Mouse (Mus musculus): ENCODE data around the gene Psma3.

GRCm38 (mm10) chr12:71014845-71015362 is 40.5 kb downstream of the Psma3 start:
- TF ChIP-seq CTCF (conservative IDR thresholded peaks at IDR 0.05; ENCODE audit: insufficient read depth, insufficient read length, low read depth, low read length) (no peak), POLR2A (IDR thresholded peaks at IDR 0.05; ENCODE audit: low read depth, low read length) (no peak)

Measured in kidney, adult 2 months (tissue).